Mouse (Mus musculus) layer of hippocampus, adult 8-10 months (tissue): ENCODE results near the gene Aurka. TPM values are rescaled to one million over a fixed set of nuclear protein-coding genes. Genes with fewer than 3 reads are reported as not detected.

Experiments used
- DNase-seq, 2 experiments: peaks; one replicate each; pipeline ENCODE4 v3.0.0; 2022; ENCODE audit warnings: low spot score in 2 of 2
- total RNA-seq, 4 experiments: library from RNA; stranded (reverse); gene quantifications; 2 replicates each; pipeline ENCODE4 v1.2.4; 2022

The Aurka gene
- total RNA-seq, 4 experiments from 2014 or later = 1.1 to 2.4 (median 1.5) TPM

DNA sequence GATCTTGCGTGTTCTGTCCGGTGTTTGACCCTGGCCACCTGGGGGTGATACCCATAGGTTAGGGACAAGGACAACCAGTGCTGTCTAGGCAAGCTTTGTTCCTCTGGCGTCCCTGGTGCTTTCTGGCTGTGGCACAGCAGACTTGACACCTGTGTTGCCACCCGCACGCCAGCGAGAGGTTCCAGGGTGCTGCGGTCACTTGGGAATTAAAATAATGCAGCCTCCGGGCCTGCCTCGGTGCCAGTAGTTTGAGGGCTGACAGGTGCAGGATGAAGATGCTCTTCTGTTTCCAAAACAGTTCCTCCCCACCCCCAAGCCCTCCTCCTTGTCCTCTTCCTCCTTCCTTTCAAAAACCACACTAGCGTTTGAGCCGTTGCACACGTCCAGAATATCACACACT is 11.6 kb upstream of the Aurka start:
- no peak for DNase-seq

DNA sequence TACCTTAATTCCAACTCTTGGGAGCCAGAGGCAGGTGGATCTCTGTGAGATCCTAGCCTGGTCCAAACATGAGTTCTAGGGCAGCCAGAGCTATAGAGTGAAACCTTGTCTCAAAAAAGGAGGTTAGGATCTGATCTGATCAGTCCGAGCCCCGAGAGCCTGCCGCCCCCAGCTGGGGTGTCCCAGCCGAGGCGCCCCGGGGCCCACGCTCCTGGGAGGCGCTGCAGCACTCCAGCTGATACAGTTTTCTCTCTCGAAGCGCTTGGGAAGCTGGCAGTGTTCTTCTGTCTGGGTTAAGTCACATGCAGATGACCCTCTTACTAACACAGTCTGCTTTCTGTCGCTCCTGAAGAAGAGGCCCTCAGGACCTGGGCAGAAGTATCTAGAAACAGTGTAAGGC is 11.0 kb upstream of the Aurka start:
- no peak for DNase-seq

DNA sequence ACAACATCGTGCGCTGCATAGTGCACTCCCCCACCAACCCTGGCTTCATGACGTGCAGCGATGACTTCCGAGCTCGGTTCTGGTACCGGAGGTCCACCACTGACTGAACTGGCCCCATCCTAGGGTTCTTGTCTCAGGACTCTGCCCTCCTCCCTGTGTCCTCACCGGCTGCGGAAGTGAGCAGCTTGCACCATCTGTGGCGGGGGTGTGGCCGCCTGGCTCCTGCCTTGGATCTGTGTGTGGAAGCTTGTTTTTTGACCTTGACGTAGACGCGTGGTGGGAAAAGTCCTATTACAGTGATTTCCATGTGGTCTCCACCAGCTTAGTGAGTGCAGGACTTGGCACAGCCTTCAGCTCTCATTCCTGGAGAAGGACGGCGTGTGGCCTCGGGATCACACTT is 10.2 kb upstream of the Aurka start:
- DNase-seq = no peak

DNA sequence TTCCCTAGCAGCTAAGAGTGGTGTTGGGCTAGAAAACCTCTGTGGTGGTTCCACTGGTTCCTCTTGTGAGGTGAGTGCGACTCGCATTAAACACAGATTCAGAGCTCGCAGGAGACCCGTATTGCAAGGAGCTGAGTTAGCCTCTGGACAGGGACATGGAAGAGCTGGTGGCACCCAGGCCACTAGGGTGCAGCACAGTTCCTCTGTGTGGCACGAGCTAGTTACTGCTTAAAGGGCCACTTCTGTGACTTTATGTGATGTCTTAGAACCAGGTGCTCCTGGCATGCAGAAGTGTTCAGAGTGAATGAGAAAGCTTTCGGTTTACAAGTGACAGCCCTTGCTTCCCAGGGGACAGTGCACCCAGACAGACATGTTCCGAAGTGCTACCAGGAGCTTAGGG is 8.0 kb upstream of the Aurka start:
- DNase-seq = peak in 1 of 2 experiments; percentile 20

DNA sequence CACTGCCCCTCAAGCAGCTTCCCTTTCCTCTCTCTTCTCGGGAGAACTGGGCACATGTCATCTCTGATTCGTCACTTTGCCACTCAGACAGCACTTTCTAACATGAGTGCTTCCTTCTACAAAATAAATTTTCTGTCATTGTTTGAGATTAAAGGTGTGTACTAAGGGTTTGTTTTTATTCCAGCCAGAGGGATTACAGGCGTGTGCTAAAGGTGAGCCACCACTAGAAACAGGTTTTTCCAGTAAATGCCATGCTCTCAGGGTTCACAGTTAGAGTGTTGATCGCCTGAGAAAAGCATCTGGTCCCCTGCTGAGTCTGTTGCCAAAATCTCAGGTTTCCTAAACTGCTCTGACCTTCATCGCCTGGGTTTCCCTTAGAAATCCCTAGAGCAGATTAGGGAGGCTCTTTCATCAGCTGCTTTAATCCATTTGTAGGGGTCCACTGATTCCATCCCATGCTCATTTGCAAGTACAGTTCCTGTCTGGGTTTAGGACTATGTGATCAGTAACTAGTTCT is 6.7 kb upstream of the Aurka start:
- DNase-seq = no peak

DNA sequence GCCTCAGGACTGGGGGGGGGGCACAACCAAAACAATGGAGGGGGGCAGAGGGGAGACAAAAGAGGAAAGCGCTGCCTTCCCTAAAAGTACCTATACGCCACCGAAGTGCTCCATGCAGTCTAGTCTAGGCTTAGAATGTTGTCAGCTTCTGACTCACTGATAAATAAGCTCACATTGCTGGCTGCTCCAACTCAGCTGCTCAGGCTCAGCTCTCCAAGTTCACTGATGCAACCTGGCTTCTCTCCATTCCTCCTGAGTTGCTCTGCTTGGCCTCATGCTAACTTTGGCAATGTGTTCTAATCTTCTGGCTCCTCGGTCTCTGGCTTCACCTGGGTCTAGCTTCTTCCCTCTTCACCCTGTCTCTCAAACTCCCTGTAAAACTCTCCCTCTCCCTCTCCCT is 6.2 kb upstream of the Aurka start:
- DNase-seq = no peak

DNA sequence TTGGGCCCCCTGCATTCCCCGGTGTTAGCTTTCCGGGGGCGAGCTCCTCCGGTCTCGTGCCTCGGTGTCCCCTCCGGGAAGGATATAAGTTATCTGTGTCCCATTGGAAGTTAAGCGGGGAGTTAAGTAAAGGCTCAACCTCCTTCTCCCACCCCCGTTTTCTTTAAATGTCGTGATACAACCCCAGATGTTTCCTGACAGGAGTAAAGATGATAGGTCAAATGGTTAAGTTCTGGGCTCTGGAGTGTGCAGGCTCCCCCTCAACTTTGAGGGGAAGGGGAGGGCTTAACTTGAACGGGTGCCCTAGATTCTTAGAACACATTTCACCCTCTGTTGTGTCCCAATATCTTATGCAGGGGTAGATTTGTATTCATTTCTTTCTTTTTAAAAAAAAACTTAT is 923 bp upstream of the Aurka start:
- DNase-seq = no peak

DNA sequence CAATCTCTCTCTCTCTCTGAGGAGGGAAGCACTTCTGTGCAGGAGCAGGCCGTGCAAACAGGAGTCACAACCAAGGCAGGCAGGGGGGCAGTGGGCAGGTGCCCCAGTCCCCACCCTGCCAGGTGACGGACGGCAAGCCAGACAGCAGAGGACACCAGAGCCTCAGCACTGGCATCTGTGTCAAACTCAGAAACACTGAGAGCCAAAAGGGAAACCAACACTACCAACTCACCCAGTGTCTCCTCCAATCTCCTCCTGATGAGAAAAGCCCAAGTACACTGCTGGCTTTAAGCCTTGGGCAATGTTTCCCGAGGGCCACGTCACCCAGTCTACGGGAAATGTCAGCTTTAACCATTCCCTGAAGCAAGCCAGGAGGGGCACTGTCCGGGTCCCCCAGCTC is 7.2 kb downstream of the Aurka start:
- no peak for DNase-seq

DNA sequence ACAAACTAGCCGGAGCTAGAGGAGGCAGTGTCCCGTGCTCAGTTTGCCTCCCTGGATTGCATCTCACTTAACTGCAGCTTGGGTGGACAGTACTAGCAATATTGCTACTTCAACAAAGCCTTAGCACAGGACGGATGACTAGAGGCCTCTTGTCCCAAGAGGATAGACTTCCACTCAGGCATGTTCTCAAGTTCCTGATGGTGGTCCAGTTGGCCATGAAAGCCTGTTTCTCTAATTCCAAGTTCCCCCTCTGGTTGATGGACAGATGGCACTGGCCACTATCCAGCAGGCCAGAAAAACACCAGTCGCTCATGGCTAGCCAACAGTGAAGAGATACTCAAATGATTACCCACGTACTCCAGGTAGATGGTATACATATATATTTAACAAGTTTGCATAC is 14.5 kb downstream of the Aurka start:
- DNase-seq = no peak

DNA sequence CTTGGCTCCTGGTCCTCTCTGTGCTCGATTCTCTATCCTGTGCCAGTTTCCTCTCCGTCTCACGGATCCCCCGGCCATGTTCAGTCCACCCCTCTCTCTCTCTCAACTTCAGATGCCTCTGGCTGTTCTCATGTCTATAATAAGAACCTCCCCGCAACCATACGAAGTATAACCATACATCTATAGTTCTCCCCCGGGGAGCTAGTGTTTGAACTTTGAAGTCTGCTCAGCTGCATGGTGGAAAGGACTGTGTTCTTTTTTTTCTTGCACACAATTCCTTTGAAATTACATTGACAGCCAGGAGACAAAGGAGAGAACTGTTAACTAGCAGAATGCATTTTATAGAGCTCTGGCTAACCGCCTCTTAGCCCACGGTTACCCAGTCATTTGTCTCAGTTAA is 15.6 kb downstream of the Aurka start:
- no peak for DNase-seq

DNA sequence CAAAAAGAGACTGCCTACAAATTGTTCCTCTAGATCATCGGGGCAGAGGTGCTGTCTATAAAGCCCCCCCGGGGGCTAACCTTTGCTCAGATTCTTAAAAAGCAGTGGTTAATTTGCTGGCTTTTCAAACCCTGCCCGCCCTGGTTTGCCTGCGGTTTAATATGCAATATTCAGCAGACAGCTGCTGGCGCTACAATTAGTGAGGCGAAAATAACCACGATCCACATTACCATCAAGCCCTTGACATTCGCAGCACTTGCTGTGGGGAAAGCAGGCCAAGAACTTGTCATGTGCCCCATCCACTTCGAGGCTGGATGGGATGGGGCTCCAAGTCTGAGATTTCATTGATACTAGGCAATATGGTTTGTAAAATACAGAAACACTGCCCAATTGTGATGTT is 17.1 kb downstream of the Aurka start:
- DNase-seq = no peak

DNA sequence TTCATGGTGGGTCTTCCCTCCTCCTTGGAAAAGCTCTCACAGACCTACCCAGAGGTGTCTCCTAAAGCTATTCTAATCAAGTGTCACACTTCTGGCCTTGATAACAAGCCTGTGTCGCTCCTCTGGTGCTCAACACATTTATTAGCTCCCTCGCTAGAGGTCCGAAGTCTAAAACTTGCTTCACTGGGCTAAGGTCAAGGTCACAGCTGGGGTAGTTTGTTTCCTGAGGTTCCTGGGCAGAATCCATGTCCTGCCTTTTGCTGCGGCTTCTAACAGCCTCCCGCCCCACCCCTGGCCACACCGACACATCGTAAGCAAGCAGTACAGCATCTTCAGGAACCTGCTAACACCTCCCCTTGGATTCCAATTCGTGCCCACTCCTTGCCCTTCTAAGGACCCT is 19.6 kb downstream of the Aurka start:
- DNase-seq = no peak

DNA sequence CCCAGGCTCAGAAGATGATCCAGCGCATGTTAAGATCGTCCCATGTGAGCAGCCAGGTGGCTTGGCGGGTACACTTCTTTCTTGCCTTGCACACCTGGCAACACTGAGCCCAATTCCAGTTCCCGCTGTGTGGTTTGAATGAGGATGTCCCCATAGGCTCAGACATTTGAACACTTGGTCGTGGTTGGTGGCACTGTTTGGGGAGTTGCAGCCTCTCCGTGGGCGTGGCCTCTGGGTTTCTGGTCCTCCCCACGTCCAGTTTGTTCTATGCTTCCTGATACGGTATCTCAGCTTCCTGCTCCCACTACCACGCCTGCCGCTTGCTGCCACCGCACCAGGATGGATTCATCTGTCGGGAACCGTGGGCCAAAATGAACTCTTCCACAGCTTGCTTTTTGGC is 20.6 kb downstream of the Aurka start:
- no peak for DNase-seq

DNA sequence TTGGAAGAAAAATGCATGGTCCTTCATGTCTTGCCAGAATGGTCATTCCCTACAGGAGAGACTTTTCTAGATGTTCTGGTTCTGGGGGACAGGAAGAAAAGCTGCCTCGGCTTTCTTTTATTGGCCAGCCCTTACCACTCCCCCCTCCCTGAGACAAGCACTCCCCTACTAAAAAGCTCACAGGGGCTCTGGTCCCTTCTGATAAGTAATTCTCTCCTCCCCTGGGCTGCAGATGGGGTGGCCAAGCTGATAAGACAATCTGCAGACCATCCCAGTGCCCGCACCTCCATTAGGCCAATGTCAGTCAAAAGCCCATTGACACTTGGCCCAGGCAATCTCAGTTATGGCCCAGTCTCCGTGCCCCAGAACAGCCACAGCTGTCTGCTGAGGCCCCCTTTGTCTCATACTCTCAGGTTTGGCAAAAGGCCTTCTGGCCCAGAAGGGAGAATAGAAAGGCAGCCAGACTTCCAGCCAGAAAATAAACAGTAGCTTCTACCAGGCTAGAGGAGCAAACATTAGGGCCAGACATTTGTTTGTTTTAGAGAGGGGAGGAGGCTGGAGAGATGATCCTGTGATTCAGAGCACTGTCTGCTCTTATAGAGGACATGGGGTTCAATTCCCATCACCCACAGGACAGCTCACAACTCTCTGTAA is 21.9 kb downstream of the Aurka start:
- peak; percentile 37 to 57 for DNase-seq

DNA sequence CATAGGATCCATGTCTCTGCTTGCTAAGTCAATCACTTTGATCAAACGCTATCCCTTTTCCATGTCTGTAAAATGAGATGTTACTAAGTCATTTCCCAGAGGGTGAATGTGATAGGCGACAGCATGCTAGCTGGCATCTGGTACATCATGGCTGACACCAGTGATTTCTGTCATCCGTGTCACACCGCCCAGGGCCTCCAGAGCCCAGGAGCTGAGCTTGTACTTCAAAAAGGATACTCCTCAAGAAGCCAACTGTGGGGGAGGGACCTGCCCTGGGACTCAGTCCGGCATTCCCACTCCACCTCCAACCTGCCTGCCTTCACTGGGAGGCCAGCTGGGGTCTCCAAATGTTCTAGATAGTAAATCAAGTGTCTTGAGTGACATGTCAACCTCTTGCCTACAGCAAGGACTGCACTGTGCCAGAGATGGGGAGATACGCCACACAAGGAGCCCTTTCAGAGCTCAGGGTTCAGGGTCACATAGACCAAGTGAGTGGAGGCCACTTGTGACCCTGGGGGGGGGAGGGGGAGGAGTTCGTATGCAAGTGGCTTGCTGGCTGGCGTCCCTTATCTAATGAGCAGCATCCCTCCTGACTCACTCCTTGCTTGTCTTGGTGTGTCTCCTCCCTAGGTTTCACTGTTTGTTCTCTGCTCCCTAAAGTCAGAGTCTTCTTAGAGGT is 23.3 kb downstream of the Aurka start:
- no peak for DNase-seq

DNA sequence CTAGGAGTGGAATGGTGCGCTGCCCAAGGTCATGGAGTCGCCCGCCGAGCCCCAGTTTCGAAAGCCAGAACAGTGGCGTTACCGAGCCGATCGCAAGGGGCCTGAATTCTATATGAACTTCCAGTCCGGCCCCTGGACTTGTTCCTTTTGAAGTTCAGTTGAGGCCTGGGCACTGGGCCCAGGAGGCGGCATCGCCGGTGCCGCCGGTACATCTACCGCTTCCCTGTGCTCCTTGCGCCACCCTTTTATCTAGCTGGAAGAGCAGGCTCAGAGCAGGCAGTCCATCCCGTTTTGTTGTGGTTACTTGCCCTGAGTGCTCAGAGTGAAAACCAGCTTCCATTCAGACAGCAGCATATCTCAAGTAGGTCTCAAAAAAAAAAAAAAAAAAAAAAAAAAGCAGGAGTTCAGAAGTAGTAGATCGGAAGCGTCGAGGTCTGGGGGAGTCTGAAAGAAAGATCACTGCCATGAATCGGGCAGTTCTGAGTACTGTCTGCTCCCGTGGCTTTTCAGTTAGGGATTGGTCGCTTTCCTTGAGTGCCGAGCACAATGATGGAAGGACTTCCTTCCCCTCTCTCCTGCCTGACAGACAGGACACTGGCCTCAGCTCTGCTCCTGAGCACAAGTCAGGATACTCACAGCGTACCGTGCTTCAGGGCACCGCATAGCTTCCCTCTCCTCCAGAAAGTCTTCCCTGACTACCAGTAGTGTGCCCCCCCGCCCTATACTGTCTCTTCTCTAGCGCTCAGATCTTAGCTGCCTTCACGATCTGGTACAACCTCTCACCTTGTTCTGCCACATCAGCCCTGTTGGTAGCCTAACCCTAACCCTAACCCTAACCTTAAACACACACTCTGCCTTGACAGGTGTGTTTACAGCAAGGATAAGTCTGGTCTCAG is 24.1 kb downstream of the Aurka start:
- DNase-seq = peak in 1 of 2 experiments; percentile 25

DNA sequence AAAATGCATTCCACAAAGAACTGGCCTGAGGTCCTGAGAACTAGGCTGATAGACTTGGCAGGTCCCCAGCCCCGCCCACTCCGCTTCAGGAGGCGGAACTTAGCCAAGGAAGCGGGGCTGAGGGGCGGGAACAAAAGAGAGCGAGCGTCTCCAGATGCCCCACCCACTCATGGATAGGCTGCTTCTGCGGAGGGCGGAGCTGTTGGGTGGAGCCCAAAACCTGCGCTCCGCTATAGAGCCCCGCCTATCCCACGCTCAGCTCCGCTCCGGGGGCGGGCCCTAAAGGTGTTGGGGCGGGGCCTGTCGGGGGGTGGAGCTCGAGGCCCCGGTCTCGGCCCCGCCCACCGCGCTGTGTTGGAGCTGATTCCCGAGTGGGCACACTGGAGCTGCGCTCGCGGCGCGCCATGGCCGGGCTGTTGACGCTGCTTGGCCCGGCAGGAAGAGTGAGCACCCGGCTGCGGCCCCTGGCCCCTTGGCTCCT is 25.0 kb downstream of the Aurka start, which contains the start of gene Fam210b:
TSS of gene Fam210b (plus strand) at position 308 of the 481 bp plus-strand sequence.
- peak; percentile 95 to 96 for DNase-seq

DNA sequence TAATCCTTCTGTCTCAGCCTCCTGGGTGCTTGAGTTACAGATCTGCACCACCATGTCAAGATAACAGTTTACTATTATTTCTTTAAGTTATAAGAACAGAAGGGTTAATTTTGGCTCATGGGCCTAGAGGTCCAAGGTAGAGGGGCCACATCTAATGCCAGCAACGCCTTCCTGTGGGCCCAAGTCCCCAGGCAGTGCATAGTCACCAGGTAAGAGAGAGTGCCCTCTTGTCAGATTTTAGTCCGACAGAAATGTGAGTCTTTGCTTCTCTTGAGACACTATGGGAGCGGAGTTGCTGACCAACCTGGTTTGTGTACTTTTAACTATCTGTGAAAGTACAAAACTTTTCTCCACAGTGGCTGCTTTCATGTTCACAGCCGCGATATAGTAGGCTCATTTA is 25.7 kb downstream of the Aurka start:
- DNase-seq = no peak

DNA sequence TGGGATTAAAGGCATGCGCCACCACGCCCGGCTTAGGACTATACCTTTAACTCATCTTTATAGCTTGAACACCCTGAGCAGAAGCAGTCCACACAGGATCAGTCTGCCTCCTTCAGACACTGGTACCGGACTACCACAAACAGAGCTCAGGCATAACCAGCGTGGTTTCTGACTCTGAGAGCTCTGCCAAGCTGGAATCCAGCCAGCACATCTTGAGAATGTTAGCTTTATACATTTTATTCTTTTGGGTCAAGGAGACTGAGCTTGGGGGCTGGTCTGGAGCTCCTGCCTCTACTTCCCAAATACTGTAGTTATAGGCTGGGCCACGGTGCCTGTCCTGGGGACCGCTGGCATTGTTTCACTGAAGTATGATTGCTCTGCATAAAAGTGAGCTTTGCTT is 26.6 kb downstream of the Aurka start:
- no peak for DNase-seq

DNA sequence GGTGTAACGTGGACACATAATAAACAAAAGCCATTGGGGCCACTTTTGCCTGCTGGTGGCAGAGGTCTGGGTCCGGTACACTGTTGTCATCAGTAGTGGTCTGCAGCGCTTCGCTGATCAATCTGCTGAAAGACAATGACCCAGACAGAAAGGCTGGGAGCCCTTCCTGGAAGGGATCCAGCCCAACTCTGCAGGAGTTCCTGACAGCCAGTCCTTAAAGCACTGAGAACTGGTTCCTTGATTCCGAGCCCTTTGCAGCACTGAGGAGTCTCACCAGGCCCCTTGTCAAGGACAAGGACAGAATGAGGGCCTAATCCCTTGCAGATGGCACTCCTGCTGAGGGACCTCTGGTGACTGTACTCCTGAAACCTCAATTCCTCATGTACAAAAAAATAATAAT is 28.7 kb downstream of the Aurka start:
- DNase-seq = no peak

DNA sequence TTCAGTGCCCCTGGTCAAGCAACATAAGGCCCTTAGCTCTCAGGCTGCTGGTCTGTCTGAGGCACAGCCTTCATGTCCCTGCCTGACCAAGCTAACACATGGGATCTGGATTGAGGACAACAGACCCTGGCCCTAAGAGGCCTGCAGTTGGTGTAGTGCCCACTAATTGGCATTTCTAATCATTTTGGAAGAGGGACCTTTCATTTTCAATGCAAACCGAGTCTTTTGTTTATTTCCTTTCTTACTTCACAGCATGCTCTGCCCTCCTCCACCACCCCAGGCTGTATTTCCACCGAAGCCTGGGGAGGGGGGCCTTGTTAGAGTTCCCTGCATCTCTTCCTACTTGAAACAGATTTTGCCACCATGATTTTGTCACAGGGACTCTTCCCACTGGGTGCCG is 29.4 kb downstream of the Aurka start:
- no peak for DNase-seq
